Mouse (Mus musculus) layer of hippocampus, postnatal 10 days (tissue): ENCODE data around the gene Myo5a. TPM values are rescaled to one million over a fixed set of nuclear protein-coding genes. Genes with fewer than 3 reads are reported as not detected.

ENCODE experiments used
- DNase-seq, 2 experiments: peaks; one replicate each; pipeline ENCODE4 v3.0.0; 2021; ENCODE audit warnings: low spot score in 2 of 2
- long read RNA-seq: library from polyadenylated mRNA; stranded (forward); transcript quantifications from one replicate; pipeline ENCODE4 v2.0.0, GENCODE M21; 2023
- total RNA-seq, 2 experiments: library from RNA; stranded (reverse); gene quantifications; 2 replicates each; pipeline ENCODE4 v1.2.3; 2021

The Myo5a gene
- total RNA-seq, result 100 to 1,000 TPM; 200 to 212 TPM
- long read RNA-seq, partial matches to known transcripts, result 5 of 31 reads
- long read RNA-seq, other reads (novel, unspliced or antisense), result 24 of 31 reads

DNA sequence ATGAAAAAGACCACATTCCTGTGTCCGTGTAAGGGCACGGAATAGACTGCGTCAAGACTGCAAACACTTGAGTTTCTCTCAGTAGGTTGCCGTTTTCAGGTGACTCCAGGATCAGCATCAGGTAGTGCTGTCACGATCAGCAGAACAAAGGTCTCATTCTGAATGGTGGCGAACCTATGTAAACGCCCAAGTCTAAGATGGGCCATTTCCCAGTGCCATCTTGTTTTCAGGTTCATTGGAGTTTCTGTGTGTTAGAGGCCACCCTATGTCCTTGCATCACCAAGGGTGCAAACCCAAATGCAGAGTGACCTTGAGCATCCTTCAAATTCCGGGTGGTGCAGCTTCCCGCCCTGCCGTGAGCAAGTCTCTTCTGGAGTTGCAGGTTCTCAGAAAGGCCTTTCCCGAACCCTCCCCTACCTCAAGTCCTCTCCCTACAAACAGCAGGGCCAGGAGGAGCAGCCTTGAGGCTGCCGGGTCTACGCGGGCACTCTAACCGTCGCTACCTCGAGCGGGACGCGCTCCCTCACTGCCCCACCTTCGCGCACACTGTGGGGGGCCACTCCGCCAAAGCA, at the start of gene Myo5a:
Gene Myo5a (plus strand): TSS at position 559 of the 572 bp plus-strand sequence.
- DNase-seq, result no peak

DNA sequence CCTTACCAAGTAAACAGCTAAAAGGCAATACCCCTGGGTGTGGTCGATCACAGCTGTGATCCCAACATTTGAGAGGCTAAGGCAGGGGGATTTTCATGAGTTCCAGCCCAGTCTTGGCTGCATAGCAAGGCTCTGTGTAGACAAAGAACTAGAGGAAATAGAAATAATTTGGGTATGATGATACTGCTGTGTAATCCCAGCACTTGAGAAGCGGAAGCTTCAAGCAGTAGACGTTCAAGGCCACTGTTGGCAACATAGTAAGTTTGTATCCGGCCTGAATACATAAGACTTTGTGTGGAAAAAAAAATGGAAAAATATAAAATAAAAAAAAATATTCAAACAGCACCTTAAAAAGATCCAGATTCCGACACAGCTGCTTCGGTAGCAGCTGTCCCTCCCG, 48.3 kb upstream of the Myo5a start:
- no peak for DNase-seq

DNA sequence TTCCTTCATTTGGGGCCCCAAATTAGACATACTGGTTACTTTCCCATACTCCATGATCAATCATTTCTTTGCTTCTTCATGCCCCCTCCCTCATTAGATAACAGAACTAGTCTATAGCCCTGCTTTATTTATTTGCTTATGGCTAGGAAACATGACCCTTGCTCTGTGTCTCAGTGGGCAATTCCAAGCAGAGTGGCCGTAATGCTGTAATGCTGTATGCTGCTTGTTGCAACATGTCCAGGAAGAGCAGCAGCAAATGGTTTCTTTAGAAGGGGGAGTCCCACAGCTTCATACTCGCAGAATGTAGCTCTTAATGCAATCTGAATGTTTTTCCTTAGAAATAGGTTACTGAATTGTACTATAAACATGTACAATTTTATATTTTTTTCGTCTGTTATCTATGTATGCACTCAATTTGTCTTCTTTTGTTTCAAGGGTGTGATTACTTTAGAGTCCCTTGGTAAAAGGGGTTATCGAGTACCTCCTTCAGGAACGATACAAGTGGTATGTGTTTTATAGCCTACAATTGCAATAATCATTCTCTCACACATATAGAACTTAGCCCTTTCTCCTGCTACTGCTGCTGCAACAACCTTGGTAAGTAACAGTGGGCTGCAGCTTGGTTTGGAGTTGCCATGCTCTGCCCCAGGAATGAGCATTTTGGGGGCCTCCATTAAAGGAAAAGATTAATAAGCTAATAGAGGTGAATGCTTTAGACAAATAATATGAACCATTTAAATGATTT, 47.5 kb upstream of the Myo5a start:
- no peak for DNase-seq

DNA sequence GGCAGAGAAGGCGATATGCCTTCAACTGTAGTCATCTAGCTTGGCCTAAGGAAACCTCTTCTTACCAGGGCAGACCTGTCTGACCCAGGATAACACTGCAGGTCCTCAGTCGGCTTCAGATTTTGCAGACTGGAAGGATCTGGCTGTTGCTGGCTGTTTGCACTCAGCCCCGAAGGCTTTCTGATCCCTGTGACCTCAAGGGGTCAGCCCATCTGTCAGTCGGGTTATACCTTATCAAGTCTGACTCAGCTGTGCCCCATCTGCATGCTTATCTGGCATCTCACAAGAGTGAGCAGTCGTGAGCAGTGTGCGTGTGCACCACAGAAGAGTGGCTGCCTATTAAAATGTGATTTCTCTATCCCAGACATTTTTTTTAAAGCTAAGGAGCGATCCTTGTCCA, 46.7 kb upstream of the Myo5a start:
- DNase-seq, result no peak

DNA sequence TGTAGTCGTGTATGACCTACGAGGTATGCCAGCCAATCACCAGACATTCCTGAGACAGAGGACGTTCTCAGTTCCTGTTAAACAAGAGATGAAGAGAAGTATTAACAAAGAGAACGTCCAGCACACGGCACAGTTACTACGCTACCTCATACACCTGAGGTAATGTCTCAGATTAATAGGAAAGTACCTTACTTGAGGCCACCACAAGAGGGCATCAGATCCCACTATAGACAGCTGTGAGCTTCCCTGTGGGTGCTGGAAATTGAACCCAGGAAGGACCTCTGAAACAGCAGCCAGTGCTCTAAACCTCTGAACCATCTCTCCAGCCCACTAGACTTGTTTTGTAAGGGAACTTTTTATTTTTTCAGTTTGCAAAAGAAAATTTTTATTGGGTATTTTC, 45.1 kb upstream of the Myo5a start:
- no peak for DNase-seq

DNA sequence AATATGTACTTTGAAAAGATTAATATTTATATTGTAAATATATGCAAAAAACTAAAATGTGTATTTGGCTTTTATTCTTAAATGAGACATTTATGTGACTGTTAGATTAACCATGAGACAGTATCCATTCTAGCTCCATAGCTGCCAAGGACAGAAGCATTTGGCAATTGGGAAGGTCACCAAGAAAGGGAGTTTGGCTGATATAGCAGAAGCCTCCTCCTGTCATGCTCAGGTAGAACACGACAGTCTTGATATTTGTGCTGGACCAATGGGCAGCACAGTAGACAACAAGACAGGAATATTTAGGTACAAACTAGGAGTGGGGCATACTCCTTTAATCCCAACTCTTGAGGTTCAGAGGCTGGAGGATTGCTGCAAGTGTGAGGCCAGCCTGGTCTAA, 38.4 kb upstream of the Myo5a start:
- DNase-seq, result no peak

DNA sequence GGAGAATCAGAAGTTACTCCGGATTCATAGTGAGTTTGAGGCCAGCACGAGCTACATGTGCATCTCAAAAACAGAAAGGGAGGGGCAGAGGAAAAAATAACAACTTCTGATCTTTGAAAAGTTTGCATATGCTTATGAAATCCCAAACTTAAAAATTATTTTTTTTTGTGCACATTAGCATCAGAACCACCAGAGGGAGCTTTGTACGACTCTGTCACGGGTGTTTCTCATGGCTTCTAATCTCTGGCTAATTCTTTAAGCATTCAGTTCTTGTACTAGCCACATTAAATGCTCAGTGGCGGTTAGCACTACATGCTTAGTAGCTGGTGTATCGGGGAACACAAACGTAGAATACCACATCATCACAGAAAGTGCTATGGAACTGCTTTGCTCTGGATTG, 37.7 kb upstream of the Myo5a start:
- DNase-seq, result no peak

DNA sequence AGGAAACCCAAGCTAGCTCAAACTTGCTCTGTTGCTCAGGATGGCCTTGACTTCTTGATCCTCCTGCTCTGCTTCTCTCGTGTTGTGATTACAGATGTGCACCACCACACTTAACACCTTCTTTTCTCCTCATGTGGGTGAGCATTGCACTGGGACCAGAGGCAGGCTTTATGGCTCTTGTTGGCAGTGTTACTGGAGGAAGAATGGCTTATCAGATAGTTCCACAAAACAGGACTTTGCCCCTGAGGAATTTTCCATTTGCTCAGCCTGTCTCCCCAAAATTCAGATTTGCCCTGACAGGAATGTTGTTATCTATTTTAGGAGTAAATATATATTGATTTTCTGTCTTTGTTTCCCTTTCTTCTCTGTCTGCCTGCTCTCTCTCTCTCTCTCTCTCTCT, 36.1 kb upstream of the Myo5a start:
- DNase-seq, result no peak

DNA sequence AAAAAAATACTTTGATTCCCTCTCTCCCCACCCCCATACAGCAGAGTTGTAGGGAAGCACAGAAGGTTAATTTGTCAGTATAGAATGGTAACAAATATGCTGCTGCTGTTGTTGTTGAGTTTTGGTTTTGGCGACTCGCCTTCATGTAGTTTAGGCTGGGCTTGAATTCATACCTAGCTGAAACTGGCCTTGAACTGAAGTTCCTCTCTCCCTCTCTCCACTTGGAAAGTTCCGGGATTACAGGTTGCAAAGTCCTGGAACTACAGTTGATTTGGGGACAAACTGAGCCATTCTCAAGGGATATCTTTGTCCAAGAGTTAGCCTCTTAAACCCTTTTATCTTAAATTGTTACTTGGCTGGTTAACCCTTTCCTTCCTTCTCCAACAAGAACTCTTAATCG, 34.9 kb upstream of the Myo5a start:
- DNase-seq, result no peak

DNA sequence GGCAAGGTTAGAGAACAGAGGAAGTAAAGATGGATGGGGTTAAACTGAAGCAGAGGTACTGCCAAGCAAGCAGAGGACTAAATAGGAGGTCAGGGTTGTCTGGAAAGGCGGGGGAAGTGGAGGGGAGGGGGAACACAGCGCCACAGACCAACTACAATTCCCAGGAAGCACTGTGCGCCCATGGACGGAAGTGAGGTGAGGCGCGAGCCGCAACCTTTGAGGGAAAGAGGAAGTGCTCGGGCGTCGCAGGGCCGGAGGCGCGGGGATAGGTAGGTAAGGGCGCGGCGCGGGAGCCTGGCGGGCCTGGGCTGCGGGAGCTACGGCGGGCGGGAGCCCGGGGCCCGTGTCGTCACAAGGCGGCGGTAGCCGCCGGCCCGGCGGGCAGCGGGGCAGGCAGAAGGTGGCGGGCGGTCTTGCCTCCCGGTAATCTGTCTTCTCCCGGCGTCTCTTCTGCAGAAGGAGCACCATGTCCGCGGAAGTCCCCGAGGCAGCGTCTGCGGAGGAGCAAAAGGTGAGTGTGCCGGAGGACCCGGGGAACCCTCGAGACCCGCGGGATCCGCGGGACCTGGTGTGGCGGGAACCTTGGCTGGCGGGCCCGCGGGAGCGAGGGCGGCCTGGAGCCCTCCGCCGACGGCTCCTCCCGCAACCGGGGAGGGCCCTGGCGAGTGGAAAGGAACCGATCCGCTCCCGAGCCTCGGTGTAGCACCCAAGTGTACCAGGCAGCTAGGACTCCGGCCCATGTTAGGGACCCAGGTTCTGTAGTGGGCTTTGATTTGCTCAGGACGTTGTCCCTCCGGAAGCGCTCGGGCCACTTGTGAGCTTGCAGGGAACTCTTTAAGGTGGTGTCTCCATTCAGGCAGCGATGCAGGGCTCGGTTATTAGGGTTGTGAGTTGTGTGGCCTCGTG, 33.1 kb upstream of the Myo5a start, which contains the start of gene Arpp19:
Gene Arpp19 (plus strand): TSS at position 164 of the 906 bp plus-strand sequence.
- peak; percentile 75 to 84 for DNase-seq

DNA sequence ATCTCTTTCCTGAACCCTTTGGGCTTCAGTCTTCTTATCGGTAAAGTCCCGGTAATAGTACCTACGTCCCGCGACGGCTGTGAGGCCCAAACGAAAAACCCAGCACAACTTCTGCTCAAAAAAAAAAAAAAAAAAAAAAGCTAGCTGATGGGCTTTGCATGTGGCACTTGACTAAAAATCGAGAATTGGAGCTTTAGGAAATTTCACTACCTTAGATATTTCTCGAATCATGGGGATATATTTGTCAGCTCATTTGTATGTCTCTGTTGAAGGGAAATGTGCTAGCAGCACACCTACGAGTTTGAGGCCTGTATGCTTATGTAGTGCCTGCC, 32.5 kb upstream of the Myo5a start:
- no peak for DNase-seq

DNA sequence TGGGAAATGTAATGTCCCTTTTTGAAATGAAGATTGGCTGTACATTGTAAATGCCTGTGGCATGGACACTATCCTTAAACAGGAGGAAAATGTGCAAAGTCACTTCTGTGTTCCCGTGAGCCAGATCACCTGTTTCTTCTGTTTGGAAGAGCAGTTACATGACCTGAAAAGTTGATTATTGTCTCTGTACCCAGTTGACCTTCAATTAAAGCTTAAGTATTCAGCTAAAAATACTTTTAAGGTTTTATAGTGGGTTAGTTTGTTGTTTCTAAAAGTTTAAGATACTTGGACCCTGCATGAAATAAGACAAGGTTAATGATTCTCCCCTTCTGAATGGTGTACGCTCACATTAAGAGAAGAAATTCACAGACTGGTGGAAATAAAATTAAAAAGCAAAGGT, 30.2 kb upstream of the Myo5a start:
- no peak for DNase-seq

DNA sequence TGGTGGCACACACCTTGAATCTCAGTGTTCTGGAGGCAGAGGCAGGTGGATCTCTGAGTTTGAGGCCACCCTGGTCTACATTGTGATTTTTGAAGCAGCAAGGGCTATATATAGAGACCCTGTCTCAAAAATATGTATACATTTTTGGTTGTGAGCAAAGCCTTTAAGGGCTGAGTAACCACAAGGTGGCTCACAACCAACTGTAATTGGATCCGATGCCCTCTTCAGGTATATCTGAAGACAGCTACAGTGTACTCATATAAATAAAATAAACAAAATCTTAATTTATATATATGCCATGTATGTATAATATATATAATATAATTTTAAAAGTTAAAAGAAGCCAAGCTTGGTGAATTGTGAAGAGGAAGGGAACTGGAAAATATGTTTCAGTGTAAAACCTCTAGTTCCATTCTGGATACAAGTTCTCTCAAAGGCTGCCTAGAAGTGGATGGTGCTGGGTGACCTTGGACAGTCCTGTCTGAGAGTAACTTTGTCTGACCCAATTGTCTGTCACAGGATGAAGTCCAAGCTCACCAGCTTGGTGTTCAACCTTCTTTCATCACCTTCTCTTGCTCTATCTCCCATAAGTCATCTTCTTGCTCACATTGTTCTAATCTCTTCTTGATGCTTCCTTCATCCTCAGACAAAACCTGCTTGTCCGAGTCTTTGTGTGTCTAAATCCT, 28.8 kb upstream of the Myo5a start:
- no peak for DNase-seq

DNA sequence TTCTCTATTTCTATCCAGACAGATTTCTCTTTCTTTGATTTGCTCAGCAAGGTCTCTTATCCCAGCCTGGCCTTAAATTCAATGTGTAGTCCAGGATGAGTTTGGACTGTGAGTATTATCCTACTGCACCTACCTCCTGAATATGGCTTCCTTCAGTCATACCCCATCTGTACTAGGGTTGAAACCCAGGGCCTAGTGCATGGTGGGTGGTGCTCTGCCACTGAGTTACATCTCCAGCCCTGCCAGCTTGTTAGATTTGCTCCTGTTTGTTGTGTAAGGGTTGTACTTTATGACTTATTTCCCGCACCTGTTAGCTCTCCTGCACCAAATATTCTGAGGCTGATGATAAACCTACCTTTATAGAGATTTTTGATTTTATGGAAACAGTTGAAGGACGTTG, 27.6 kb upstream of the Myo5a start:
- no peak for DNase-seq

DNA sequence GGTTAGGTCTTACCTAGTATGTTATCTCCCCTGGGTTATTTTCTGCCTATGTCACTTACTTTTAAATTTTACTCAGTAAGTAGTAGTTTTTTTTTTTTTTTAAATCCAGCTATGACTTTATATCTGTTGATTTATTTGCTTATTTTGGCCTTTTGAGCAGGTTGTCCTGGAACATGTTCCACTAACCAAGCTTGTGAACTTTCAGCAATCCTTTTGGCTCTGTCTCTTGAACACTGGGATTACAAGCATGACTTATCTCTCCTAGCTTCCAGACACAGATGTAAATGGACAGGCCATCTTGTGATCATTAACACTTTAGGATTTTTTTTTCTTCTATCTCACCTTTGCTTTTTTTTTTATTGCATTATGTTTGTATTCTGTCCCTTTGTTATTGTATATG, 23.7 kb upstream of the Myo5a start:
- no peak for DNase-seq

DNA sequence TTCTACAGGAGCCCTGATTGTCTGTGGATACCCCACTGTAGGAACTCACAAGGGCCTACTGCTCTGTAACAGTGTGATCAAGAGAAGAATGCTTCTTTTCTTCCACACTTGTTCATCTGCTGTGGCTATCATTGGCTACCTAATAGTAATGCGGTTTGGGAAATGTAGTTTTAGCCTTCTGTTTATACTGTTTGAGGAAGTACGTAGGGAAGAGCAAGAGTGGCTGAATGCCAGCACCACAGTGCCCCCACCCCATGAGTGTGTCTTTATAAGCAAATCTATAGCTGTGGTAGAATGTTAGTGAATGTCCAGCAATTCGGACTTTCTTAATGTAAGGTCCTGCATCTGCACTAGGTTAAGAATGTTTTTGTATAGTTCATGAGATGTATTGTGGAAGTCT, 21.7 kb upstream of the Myo5a start:
- DNase-seq, result no peak

DNA sequence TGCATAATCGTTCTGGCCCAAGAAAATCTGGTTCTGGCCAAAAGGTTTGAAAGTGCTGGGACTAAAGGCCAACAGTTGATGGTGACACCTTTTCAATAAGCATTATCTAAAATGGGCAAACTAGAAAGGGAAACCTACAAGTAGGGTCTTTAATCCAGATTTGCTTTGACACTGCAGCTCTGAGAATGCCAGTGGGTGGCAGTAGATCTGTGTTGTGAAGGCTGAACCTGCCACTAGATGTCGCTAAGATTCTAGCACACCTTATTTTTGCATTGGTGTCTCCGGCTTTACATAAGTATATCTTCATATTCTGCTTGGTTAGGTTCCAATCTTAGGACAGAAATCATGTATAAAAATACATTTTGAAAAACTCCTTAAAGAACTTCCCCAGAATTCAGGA, 20.8 kb upstream of the Myo5a start:
- peak; percentile 58 to 72 for DNase-seq

DNA sequence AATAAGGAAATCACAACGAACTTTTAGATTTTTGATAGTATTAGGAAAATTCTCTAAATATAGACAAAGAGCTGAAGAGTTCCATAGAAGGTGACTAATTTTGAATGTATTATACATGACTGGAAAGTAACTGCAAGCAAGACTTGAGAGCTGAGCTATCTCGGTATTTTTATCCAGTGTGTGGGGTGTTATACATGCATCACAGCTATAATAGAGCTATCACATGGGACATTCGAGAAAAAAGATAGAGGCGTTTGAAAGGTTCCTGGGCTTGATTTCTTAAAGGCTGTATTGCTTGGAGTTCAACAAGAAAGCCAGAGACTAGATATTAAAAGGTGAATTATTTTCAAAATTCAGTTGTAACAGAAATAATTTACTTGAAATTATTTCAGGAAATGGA, 19.0 kb upstream of the Myo5a start:
- no peak for DNase-seq

DNA sequence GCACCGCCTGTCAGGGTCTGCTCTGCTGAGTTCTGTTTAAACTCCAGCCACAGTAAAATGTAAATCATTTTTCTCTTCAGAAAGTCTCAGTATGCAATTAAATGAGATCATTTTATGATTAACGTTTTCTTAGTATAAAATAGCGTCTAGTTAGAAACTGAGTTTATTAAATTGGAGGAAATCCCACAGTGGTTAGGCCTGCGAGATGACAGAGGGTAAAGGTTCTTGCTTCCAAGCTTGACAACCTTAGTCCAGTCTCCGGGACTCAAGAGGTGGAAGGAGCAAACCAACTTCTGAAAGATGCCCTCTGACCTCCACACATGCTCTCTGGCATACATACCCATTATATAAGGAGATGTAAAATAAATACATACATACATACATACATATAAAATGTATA, 15.8 kb upstream of the Myo5a start:
- no peak for DNase-seq

DNA sequence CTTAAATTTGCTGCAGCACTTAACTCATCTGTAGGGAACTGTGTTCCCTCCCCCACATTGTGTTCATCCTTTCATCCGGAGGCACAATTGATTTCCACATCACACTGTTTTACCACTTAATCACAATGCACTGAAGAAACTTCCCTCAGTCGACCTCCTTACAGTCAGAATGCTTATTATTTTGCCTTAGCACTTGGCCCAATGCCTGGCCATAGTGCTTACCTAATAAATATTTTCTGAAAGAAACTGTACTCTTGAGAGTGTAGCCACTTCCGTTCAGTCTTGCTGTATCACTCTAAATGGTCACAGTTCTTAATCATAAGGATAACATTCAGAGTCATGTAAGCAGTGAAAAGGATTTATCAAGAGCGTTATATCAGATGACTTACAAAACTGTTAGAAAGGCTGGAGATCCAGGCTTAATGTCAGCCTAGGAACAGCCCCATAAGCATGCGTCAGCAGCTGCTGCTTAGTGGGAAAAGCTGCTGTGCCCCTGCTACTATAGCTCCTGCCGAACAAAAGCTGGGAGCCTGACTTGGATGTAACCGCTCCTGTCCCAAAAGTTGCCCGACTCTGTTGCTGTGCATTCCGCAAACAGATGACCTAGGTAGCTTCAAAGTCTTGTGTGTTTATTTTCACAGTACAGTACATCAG, 6.0 kb upstream of the Myo5a start:
- DNase-seq, result no peak
